Mouse (Mus musculus): Measurements from ENCODE around the gene Cnga1.
"Not testable (repeated sequence)": the region's sequence is repeated elsewhere in the genome, so short reads cannot be mapped to it uniquely, and the experiment has no call there.

Cnga1 gene

DNA sequence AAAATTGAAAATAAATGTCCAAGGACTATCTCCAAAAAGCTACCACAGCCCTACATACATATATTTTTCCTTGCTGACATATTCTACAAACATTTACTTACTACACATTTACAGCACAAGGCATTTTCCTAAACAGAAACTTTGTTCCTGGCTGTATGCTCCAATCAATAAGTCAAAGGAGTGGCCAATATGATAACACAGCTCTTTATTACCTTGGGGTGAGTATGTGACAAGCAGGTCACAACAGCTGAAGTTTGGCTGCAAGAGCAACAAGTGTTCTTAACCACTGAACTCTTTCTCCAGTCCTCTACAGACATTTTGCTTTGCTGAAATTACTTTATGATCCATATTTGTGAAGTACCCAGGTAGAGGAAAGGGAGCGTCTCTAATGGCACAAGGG, 4.0 kb downstream of the Cnga1 start:
- no peak for DNase-seq (ENCODE audit: low spot score in 2 of 2)

DNA sequence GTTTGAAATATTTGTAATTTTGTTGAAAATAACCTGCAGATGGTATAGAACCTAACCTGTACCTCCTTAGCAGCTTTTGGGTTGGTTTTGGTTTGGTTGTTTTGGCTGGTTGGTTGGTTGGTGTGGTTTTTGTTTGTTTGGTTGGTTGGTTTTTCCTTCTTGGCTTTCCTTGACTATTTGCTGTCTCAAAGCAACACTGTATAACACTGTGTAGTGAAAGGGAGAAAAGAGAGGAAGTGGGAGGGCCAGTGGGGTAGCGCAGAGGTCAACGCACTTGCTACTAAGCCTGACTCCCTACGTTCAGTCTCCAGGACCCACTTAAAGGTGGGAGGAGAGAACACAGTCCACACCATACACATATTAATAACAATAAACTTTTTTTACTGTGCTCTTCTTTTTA, 7.5 kb downstream of the Cnga1 start:
- no peak for DNase-seq (ENCODE audit: low spot score in 2 of 2)

DNA sequence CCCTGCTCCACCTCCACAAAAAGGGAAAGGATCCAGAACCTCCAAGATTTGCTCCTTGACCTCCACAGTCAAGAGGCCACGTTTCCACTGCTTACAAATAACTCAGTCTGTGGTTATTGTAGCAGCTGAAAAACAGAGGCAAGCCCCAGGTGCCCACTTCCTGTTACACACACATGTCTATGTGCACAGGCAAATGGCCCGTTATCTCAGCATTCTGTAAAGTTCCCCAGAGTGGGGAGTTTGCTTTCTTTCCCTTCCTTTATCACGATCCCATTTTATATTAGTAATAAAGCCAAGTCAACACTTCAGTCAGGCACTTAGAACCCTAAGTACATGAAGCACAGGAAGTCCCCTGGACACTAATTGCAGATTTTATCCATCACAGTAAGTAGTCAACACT, 8.0 kb downstream of the Cnga1 start:
- DNase-seq (ENCODE audit: low spot score in 2 of 2): no peak

DNA sequence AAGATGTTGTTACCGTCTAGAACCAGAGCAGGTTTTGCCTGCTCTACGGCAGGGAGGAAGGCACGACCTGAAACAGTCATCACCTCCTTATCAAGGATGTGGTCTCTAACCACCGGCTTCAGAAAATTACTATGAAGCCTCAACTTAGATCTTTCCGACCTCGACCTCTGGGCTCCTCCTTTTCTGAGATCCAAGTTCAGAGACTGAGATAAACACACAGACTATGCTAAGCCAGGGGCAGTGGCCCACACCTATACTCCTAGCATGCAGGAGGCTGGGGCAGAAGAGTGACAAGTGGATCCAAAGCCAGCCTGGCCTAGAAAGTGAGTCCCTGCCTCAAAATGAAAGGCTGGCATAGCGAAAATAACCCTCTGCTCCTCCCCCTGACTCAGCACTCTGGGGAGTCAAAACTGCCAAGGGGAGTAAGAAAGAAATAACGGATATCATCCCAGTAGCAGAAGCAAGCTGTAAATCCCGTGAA, 9.2 kb downstream of the Cnga1 start:
- DNase-seq (ENCODE audit: low spot score in 2 of 2): peak in 1 of 2 experiments; percentile 2

DNA sequence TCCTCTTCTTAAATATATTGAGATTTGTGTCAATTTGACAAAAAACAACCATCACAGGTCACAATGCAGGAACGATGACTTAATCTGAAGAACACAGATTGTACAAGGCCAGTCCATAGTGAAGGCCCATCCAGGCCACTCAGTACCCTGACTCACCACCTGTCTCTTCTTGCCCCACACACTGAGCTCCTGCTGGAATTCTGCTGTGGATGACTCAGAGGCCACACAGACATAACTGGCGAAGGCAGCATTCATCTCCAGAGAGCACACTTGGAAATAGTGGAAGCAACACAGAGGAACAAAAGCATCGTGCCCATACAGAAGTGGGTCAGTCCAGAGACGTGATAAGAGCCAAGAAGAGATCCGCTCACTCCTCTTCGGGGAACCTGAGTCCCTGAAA, 14.0 kb downstream of the Cnga1 start:
- no peak for DNase-seq (ENCODE audit: low spot score in 2 of 2)

GRCm38 (mm10) chr5:72621022-72621421, 23.1 kb downstream of the Cnga1 start:
- DNase-seq (ENCODE audit: low spot score in 2 of 2): no peak

DNA sequence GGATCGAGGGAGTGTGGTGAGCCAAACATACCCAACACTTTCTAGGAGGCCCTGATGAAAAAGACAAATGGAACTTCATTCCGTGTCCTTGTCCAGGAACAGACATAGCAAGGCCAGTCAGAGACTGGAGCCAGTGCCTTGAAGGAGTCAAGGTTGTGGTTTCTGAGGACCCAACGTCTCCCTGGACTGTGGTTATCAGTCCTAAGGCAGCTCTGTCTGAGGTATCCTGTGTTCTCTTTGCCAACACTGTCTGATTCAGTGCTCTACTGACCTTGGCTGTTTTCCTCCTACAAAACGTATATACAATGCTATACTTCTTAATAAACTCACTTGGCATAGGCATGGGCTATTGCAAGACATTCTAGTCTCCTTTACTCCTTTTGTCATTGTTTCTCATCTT, 26.7 kb downstream of the Cnga1 start:
- no peak for DNase-seq (ENCODE audit: low spot score in 2 of 2)

DNA sequence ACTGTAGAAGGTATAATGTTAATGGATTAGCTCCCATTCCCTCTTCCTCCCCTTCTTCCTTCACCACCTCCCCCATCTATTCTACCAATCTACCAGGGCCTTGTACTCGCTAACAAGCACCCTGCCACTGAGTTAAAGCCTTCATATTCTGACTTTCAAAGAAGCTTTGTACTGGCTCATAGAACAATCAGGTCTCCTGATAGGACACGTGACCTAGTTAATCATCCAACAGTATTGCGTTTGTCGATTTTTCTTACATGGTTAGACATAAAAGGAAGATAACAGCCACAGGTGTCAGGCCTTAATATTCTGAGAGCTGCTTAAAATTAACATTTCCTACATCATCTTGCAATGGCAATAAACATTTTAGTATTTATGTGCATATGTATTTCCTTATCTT, 40.9 kb downstream of the Cnga1 start:
- DNase-seq (ENCODE audit: low spot score in 2 of 2): no peak

DNA sequence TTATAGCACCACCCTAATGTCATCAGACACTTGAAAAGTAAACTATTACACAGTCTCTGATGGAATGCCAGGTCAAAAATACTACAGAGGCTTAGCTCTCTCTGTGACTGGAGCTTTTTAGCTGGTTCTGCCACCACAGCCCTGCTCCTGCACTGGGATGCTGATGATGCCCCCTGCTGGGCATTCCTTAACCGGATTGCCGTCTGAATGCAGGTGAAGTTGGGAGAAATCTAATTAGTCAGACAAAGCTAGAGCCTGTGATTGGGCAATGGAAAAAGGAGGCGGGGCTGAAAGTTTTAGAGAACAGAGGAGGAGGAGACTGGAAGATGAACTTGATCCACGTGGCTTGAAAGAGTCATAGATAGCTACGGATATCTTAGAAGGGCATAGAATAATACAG, 43.1 kb downstream of the Cnga1 start:
- no peak for DNase-seq (ENCODE audit: low spot score in 2 of 2)

GRCm38 (mm10) chr5:72587192-72587681, 56.8 kb downstream of the Cnga1 start, which contains the start of gene Gm5868:
TSS of gene Gm5868 (minus strand) at chr5:72587551.
- no peak for DNase-seq (ENCODE audit: low spot score in 2 of 2)

- not testable (repeated sequence) for DNase-seq (ENCODE audit: low spot score in 2 of 2)
These were observed 57.3 kb downstream of the Cnga1 start for GRCm38 (mm10) chr5:72586667-72587191.

DNA sequence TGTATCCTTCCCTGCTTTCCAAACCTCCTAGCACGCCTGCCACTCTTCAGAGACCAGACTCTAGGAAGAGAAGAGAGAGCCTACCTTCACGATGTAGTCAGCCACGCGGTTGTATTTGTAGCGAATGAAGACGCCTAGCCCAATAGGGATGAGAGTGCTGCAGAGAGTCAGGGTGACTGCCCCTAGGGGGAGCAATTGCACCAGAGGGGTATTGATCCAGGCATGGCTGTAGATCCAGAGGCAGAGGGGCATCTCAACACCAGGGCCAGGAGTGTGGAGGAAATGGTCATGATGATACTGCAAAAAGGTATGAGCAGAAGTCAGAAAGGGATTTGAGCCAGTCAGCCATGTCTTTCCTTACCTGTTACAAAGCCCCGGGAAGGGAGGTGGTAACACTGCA, 58.0 kb downstream of the Cnga1 start:
- not testable (repeated sequence) for DNase-seq (ENCODE audit: low spot score in 2 of 2)

GRCm38 (mm10) chr5:72580970-72581332, 63.1 kb downstream of the Cnga1 start, which contains the start of gene Zar1:
TSS of gene Zar1 (minus strand) at chr5:72581254.
- not testable (repeated sequence) for DNase-seq (ENCODE audit: low spot score in 2 of 2)

DNA sequence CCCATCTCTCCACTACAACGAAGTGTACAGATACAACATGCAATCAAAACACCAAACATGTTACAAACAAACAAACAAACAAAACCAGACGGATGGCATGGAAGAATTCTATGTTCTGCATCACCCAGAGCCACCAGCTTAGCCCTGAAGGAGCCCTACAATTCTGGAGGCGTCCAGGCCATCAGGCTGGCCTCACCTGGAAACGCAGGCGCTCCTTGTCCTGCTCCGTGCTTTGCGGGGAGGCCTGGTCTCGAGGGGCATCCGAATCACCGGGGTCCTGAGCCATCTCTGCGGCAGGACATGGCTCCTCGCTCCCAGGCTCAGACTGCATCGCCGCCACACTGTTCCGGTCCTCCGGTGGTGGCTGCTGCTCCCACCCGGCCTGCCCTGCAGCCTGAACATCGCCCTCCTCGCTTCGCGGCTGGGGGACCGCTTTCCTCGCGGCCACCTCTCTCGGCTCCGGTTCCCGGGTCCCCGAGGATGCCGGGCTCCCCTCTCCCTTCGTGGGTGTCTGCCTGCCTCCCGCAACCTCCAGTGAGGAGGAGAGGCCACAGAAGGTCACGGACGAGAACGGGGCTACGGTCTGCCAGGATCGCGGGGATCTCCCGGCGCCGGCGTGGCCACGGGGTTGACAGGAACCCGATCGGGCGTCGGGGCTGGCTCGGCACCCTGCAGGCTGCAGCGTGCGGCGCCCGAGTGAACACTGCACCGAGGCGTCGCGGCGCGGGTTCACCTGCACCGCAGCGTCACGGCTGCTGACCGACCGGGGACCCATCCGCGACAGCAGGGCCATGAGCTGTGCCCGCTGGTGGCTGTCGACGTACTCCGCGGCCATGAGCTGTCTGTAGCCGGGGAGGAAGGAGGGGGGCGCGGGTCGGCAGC, 63.7 kb downstream of the Cnga1 start:
- DNase-seq (ENCODE audit: low spot score in 2 of 2): not testable (repeated sequence)

DNA sequence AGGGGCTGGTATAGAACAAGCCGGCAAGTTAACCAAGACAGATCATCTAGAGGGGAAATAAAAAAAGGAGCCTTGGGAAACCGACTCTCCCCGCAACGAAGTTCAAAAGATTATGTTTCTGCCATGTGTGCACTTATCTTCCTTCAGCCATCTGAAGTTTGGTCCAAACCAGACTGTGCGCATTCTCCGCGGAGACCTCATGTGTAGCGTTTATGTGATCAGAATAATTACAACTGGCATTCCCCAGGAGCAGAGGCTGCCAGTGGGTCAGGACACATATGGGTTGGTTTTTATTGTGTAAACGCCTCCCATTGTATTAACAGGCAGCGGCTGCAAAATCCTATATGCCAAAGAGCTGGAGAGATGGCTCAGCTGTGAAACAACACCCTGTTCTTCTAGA, 64.5 kb downstream of the Cnga1 start:
- DNase-seq (ENCODE audit: low spot score in 2 of 2): not testable (repeated sequence)

GRCm38 (mm10) chr5:72565621-72566020, 78.5 kb downstream of the Cnga1 start:
- no peak for DNase-seq (ENCODE audit: low spot score in 2 of 2)

GRCm38 (mm10) chr5:72563183-72563582, 80.9 kb downstream of the Cnga1 start:
- not testable (repeated sequence) for DNase-seq (ENCODE audit: low spot score in 2 of 2)

DNA sequence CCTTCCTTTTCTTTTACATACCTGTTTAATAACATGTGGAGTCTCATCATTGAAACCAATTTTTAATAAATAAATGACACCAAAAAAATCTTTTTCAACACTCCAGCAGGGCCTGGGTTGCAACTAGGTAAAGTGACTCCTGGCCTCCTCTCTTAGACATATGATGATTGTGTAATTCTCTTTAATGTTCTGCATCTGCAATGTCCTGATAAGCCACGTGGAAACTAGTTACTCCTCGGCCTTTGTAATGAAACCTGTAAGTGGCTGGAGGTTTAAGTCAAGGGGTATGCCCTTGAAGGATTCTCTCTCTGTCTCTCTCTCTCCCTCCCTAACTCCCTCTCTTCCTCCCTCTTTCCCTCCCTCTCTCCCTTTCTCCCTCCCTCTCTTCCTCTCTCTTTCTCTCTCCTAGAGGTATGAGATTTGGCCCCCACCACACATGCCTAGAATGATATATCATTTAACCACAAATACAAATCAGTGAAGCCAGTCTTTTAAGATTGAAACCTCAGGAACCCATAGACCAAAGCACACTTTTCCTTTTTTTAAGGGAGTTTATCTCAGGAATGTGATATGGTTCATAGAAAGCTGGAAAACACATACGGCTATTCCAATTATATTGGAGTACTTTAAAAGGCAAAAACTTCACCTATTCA, 83.0 kb downstream of the Cnga1 start:
- no peak for DNase-seq (ENCODE audit: low spot score in 2 of 2)

GRCm38 (mm10) chr5:72559544-72560049, 84.5 kb downstream of the Cnga1 start, which contains the start of gene Nfxl1:
TSS of gene Nfxl1 (minus strand) at chr5:72559684.
- DNase-seq (ENCODE audit: low spot score in 2 of 2): peak; percentile 89 to 94

- DNase-seq (ENCODE audit: low spot score in 2 of 2): peak; percentile 24 to 44
These were observed 85.2 kb downstream of the Cnga1 start for GRCm38 (mm10) chr5:72558716-72559526.

DNA sequence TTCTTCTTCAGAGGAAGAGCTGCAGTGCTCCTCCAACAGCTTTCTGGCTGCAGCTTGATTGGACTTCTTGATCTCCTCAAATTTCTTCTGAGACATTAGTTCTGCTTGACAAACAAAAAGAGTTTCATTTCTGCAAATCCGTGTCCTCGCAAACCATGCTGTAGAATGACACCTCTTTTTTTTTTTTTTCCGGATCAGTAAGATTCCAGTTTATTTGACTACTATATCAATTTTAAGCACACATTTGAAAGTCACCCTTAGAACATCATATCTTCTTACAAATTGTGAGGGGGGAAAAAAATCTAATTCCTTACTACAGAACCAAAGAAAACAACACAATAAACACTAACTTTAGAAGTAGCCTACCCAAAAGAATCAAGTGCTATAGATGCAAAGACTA, 87.8 kb downstream of the Cnga1 start:
- DNase-seq (ENCODE audit: low spot score in 2 of 2): no peak
